Mouse (Mus musculus) right cerebral cortex, adult 18-20 months (tissue): ENCODE data around the gene Fsd1.

Experiments used
- DNase-seq: peaks from one replicate; pipeline ENCODE4 v3.0.0; 2022; ENCODE audit warnings: mixed read lengths

The Fsd1 gene

DNA sequence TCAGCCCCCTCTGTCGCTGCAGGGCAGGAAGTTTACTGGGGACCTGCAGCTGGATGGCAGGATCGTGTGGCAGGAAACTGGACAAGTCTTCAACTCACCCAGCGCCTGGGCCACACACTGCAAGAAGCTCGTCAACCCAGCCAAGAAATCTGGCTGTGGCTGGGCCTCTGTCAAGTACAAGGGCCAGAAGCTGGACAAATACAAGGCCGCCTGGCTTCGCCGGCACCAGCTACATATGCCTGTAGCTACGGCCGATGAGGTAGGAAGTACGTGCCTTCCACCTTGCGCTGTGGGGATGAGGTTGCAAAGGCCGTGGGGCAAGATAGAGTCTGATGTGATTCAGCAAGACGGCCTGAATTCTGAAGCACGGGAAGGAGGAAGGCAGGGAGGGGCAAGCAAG is 23.9 kb downstream of the Fsd1 start:
- DNase-seq: no peak

- DNase-seq: peak; percentile 60
Measured at GRCm38 (mm10) chr17:56010681-56011080, 24.4 kb downstream of the Fsd1 start.

GRCm38 (mm10) chr17:56011441-56011840 is 25.1 kb downstream of the Fsd1 start:
- DNase-seq: no peak

GRCm38 (mm10) chr17:56015293-56015692 is 29.0 kb downstream of the Fsd1 start:
- no peak for DNase-seq

- DNase-seq: no peak
Measured at GRCm38 (mm10) chr17:56016382-56016781, 30.1 kb downstream of the Fsd1 start.

GRCm38 (mm10) chr17:56016793-56017785 is 30.8 kb downstream of the Fsd1 start:
- DNase-seq: no peak

DNA sequence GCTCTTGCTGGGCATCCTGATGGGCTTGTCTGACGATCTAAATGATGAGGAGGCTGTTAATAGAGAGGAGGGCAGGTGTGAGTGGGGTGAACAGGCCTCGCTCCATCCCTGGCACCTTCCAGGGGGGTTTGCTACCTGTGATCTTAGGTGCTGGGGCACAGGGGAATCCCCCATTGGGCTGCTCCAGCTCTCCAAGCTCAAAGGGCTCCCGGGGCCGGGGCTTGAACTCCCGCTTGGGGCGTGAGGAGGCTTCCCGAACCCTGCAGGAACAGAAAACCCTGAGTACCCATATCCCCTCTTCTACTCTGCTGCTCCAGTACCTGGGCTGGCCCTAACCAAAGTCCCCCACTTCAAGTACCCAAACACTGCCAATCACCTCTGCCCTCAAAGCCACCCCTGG is 31.5 kb downstream of the Fsd1 start:
- no peak for DNase-seq

DNA sequence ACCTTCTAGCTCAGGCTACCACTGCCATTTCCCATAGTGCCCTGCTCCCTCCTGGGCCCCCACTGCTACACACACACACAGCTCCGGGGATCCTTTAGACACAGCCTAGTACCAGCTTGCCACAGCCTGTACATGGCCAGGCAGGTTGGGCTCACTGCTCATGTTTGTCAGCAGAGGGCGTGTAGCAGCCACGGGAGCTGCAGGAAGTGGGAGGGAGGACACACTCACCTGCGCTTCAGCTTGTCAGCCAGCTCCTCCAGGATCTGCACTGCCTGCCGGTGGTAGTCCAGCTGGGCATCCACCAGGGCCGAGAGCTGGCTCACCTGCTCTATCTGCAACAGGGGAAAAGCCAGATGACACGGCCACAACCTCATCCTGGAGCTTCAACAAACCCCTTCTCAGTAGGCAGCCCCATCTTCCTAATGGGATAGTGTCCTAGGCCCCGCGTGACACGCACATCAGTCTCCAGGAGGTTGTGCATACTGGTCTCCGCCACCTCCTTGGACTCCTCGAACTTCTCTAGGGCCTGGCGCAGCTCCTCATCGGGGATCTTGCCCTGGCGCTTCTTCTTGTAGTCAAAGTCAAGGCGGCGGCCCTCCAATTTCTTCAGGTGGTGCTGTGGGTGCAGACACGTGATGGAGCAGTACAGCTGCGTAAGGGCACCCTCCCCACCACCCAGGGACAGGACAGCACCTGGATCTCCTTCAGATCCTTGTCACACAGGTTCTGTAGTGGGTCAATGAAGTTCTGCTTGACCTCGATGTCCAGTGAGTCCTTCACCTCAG is 32.2 kb downstream of the Fsd1 start:
- peak; percentile 75 for DNase-seq

DNA sequence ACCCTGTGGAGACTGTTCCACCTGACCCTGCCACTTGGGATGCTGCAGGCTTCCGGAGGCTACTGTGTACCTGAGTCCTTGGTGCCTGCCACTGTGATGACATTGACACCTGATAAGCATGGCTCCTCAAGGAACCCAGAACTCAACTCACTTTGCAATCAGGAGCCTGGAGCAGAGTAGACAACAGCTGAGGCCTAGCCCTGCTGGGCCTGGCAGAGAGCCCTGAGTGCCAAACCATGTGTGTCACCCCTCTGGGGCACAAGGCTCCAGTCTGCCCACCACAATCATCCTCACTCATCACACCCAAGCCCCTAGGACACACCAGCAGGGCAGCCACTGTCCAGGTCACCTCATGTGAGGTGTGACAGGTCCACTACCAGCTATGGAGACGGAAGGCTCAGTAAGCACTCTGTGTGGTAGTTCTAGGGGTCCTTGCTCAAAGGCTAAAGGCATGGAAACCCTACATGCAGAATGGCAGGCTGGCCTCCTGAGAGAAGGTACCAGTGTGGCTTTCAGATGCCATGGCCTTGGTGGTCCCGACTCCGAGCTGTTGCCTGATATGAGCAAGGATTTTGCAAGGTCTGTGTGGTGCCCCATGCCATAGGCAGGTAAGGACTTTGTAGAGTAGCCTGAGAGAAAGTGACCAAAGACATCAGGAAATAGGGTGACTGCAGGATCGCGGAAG is 34.2 kb downstream of the Fsd1 start:
- no peak for DNase-seq

GRCm38 (mm10) chr17:56021161-56021910 is 35.0 kb downstream of the Fsd1 start:
- peak; percentile 84 for DNase-seq

DNA sequence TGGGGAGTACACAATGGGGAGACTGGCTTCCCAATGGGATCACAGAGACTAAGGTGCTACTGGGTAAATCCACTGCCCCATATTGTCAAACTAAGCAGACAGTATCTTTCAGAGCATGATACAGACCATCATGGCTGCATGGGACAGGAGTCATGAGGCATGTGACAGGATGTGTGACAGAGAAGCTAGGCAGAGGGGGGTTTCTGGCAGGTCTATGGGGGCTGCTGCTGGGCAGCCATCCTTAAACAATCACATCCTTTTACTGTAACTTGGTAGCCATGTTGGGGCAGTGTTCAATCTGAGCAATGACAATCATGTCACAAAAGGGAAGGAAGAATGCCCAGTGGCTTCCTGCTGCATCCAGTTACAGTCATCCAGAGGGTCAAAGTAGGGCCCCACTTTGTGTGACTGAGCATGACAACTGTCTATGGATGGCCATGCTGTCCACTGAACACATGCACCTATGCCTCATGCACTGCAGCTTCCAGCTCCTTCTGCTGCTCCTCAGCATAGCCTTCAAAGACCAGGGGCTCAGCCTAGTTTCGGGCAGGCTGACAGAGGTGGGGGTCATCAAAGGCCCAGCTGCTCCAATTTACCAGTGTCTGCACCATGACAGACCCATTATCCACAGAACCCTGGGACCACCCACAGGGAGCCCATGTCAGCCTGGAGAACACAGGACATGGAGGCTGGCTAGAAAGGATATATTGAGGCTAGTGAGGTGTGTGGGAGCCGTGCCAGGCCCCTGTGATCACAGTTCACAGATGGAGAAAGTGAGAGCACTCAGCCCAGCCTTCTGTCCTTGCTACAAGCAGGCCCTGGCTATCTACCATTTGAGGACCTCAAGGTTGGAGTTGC is 36.1 kb downstream of the Fsd1 start:
- DNase-seq: no peak

- no peak for DNase-seq
Measured at GRCm38 (mm10) chr17:56022989-56023290, 36.6 kb downstream of the Fsd1 start.

DNA sequence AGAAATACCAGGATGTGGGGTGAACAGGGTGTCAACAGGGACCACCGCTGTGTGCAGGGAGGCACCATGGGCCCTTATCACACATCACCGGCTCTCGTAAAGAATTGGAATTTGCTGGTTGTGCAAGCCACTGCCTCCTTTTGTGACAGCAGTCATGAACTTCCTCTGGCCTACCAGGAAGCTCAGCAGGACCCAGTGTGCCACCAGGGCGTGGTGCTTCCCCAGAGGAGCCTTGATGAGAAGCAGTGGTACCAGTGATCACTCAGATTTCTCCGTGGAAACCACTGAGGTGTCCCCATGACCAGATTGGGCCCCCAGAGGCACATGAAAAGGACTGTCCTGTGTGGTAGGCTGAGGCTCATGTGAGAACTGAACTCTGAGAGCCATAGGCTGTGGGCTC is 37.1 kb downstream of the Fsd1 start:
- no peak for DNase-seq

GRCm38 (mm10) chr17:56024476-56024875 is 38.2 kb downstream of the Fsd1 start:
- DNase-seq: no peak

GRCm38 (mm10) chr17:56024931-56025330 is 38.6 kb downstream of the Fsd1 start:
- no peak for DNase-seq

- DNase-seq: no peak
Measured at GRCm38 (mm10) chr17:56026303-56026702, 40.0 kb downstream of the Fsd1 start.

GRCm38 (mm10) chr17:56026881-56027280 is 40.6 kb downstream of the Fsd1 start:
- no peak for DNase-seq

DNA sequence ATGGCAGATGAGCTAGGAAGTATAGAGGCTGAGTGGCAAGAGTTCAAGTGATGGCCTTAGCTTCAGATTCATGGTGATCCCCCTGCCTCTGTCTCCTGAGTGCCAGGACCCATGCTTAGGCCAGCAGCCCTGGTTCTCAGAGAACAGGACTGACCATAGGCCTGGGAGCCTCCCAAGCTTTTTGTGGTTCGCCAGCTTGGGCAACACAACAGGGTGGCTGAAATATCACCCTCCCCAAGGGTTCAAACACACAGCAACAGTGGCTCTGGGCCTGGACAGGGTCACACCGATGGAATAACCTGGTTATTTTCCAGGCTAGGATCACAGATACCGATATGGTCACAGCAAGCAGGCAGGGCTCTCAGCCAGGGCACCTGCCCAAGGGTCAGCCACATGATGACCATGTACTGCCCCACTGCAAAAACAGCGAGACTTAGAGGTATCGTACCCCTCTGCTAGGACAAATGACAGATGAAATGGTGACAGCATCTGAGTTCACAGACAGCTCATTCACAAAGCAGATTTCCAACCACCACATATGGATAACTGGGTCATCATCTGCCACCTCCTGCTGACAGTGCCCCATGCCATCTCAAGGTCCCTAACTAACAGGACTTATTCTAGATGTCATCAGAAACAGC is 41.6 kb downstream of the Fsd1 start:
- no peak for DNase-seq

- DNase-seq: no peak
Measured at GRCm38 (mm10) chr17:56030238-56030870, 44.0 kb downstream of the Fsd1 start.

DNA sequence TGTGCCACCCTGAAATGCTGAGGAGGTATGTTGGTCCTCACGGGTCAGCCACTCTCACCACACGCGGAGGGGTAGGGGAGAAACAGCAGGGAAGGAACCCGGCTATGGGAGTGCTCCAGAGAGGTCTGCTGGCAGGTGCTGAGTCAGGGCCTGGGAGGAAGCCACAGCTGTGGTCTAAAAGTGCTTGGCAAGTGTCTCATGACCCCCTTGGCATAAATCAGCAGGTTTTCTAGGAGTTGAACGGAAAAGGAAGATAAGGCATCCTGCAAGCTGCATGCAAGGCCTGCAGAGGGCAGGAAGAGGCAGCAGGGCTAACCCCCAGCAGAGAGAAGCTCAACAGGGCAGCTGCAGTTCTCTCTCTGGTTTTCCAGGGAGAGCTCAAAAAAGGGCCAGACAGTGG is 44.6 kb downstream of the Fsd1 start:
- no peak for DNase-seq

DNA sequence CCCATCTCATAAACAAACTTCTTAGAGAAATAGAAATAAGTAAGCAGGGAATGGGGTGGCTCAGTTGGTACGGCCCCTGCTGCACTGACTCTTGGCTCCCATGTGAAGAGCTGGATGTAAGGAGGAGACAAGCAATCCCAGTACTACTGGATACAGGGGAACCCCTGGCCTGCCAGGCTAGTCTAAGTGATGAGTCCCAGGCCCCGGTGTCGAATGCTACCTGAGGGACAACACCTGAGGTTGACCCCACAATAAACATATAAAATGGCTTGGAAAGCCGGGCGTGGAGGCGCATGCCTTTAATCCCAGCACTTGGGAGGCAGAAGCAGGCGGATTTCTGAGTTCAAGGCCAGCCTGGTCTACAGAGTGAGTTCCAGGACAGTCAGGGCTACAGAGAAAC is 45.1 kb downstream of the Fsd1 start:
- no peak for DNase-seq
